Mouse (Mus musculus): ENCODE measurements around the gene Calr4. TPM values are rescaled to one million over a fixed set of nuclear protein-coding genes. Genes with fewer than 3 reads are reported as not detected.

Gene Calr4
- polyA plus RNA-seq, 1 experiment from 2014 or later: 0.16 TPM

GRCm38 (mm10) chr4:109294629-109295028 is 60.3 kb downstream of the Calr4 start:
- ATAC-seq: no peak
- no peaks in the 10 kb centered on the region for H3K9me3 ChIP-seq (ENCODE audit: control insufficient read depth, low read length)
- no peak overlapping the region for H3K27ac ChIP-seq (ENCODE audit: low read length)
- H3K4me3 ChIP-seq (ENCODE audit: low read length): no peak overlapping the region
- H3K27me3 ChIP-seq (replicated peaks; ENCODE audit: control insufficient read depth, insufficient read depth, low read length): no peaks in the 10 kb centered on the region
- no peak overlapping the region for H3K4me2 ChIP-seq (ENCODE audit: low read depth, low read length)
- H3K9ac ChIP-seq (ENCODE audit: low read depth, low read length): no peak overlapping the region
- H3K36me3 ChIP-seq (ENCODE audit: control insufficient read depth, insufficient read depth, low read length): no peaks in the 10 kb centered on the region
- H3K4me1 ChIP-seq (ENCODE audit: control insufficient read depth, insufficient read depth, low read length): no peaks in the 10 kb centered on the region

GRCm38 (mm10) chr4:109296510-109296909 is 62.2 kb downstream of the Calr4 start:
- Histone ChIP-seq H3K4me1 (ENCODE audit: control insufficient read depth, insufficient read depth, low read length) (no peaks in the 10 kb centered on the region), H3K27ac (ENCODE audit: low read length) (no peak overlapping the region), H3K9me3 (ENCODE audit: control insufficient read depth, low read length) (no peaks in the 10 kb centered on the region), H3K4me3 (ENCODE audit: low read length) (no peak overlapping the region), H3K4me2 (ENCODE audit: low read depth, low read length) (no peak overlapping the region), H3K27me3 (replicated peaks; ENCODE audit: control insufficient read depth, insufficient read depth, low read length) (no peaks in the 10 kb centered on the region), H3K9ac (ENCODE audit: low read depth, low read length) (no peak overlapping the region), H3K36me3 (ENCODE audit: control insufficient read depth, insufficient read depth, low read length) (no peaks in the 10 kb centered on the region)
- no peak for ATAC-seq
- WGBS: 75% methylated on average over 2 of the region's 2 CpGs

- ATAC-seq: no peak
- H3K36me3 ChIP-seq (ENCODE audit: control insufficient read depth, insufficient read depth, low read length): no peaks in the 10 kb centered on the region
- no peak overlapping the region for H3K27ac ChIP-seq (ENCODE audit: low read length)
- H3K9ac ChIP-seq (ENCODE audit: low read depth, low read length): no peak overlapping the region
- no peaks in the 10 kb centered on the region for H3K4me1 ChIP-seq (ENCODE audit: control insufficient read depth, insufficient read depth, low read length)
- H3K4me3 ChIP-seq (ENCODE audit: low read length): no peak overlapping the region
- H3K27me3 ChIP-seq (replicated peaks; ENCODE audit: control insufficient read depth, insufficient read depth, low read length): no peaks in the 10 kb centered on the region
- H3K4me2 ChIP-seq (ENCODE audit: low read depth, low read length): no peak overlapping the region
- no peaks in the 10 kb centered on the region for H3K9me3 ChIP-seq (ENCODE audit: control insufficient read depth, low read length)
Observed at GRCm38 (mm10) chr4:109299136-109299535, 64.9 kb downstream of the Calr4 start.

Other genes with a start within 250 kb of the Calr4 start
- gene Nrd1, start 233.8 kb upstream of the Calr4 start, polyA plus RNA-seq (2015; fragmentation: Nextera tagmentation; extraction: Ambion mirVana): 45.6 and 46.3 TPM in 2 replicates
- 50.4 and 53.5 TPM in 2 replicates for gene Osbpl9, start 32.2 kb upstream of the Calr4 start, polyA plus RNA-seq (2015; fragmentation: Nextera tagmentation; extraction: Ambion mirVana)
- gene Eps15, start 45.8 kb downstream of the Calr4 start, polyA plus RNA-seq (2015; fragmentation: Nextera tagmentation; extraction: Ambion mirVana): 26.4 and 27.9 TPM in 2 replicates
- gene Ttc39a, start 172.1 kb downstream of the Calr4 start, polyA plus RNA-seq (2015; fragmentation: Nextera tagmentation; extraction: Ambion mirVana): 18.7 and 19.8 TPM in 2 replicates

Data from intestine, embryonic 16.5 days (tissue).